Mouse (Mus musculus): ENCODE data around the gene Abhd2.

- no peak for TF ChIP-seq POLR2A (IDR thresholded peaks at IDR 0.05; ENCODE audit: low read depth, low read length)
- TF ChIP-seq CTCF (IDR thresholded peaks at IDR 0.05; ENCODE audit: borderline replicate concordance, insufficient read depth, low read length) = no peak
Measured at GRCm38 (mm10) chr7:79318110-79318801, 45.3 kb downstream of the Abhd2 start.
